22 mouse cellular contexts compared by ENCODE assay signal in the genomic region with DNA sequence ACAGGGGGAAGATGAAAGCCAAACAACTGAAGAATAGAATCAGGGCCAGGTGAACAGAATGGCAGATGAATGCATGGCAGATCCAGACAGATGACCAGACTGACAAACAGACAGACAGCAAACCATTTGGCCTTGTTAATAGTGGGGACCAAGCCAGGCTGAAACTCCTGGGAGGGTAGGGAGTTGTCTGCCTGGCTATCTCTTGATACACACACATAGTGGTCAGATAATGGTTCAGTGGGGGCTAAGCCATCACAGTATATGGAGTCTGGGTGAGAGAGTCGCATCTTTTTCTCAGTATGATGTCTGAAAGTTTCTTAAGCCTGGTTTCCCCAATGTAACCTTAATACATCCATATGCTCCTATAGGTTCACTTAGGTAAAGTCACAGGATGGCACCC. TPM values are rescaled to one million over a fixed set of nuclear protein-coding genes. Genes with fewer than 3 reads are reported as not detected.
"Had no signal": no experiment of that assay in that cellular context is flagged by ENCODE, and none has a peak within 500 bp of the region (broad histone marks: within the 10 kb centered on the region; RNA-seq: fewer than 3 reads in every experiment).

No protein-coding gene starts in this region.

- H3K27ac ChIP-seq: neural tube, embryonic 13.5 days; neural tube, embryonic 15.5 days had no signal

- H3K27me3 ChIP-seq: neural tube, embryonic 13.5 days; neural tube, embryonic 15.5 days had no signal

- ATAC-seq: midbrain, embryonic 16.5 days had no signal

- H3K9ac ChIP-seq: lung, embryonic 14.5 days; neural tube, embryonic 13.5 days; neural tube, embryonic 15.5 days had no signal

- H3K36me3 ChIP-seq: neural tube, embryonic 13.5 days; neural tube, embryonic 15.5 days had no signal

- H3K4me2 ChIP-seq: lung, embryonic 14.5 days; midbrain, embryonic 11.5 days; neural tube, embryonic 13.5 days; neural tube, embryonic 15.5 days had no signal

- H3K4me1 ChIP-seq: neural tube, embryonic 13.5 days had no signal

- DNase-seq: lung, adult 18-20 months; lung, embryonic 14.5 days; lung, postnatal 10 days; lung, postnatal 4 days; midbrain, embryonic 14.5 days; retina, postnatal 1 day; right cerebral cortex, adult 18-20 months; right cerebral cortex, postnatal 25 days; right cerebral cortex, postnatal 4 days; spleen, adult 18-20 months; thymus, adult 18-20 months; thymus, postnatal 14 days; thymus, postnatal 36 days had no signal

- H3K4me3 ChIP-seq: megakaryocyte, embryonic 14.5 days; myocyte; neural tube, embryonic 13.5 days; neural tube, embryonic 15.5 days had no signal

- H3K9me3 ChIP-seq: neural tube, embryonic 13.5 days; neural tube, embryonic 15.5 days had no signal

RNA-seq across cellular contexts. Expression of gene Glrp1, which starts 39.4 kb away (rescaled TPM):
- polyA plus RNA-seq: midbrain, embryonic 11.5 days; midbrain, embryonic 14.5 days; midbrain, embryonic 16.5 days; neural tube, embryonic 11.5 days; neural tube, embryonic 13.5 days; neural tube, embryonic 15.5 days; small intestine, adult 2 months; stomach, embryonic 14.5 days had no signal
